Mouse (Mus musculus) midbrain, embryonic 11.5 days (tissue): ENCODE data around the gene BC017158. TPM values are rescaled to one million over a fixed set of nuclear protein-coding genes. Genes with fewer than 3 reads are reported as not detected.

Experiments
- ATAC-seq: fragments of 200-750 bp; cut with Nextera tagmentation; 2 replicates; pipeline ENCODE4 v1.8.0; 2017; ENCODE audit warnings: moderate TSS enrichment, moderate library complexity; ENCODE audit not compliant: low FRiP score
- DNase-seq: peaks from one replicate; pipeline ENCODE4 v3.0.0; 2015; ENCODE audit warnings: low spot score; ENCODE audit errors: missing footprints
- H3K27ac ChIP-seq: fragments of 300-500 bp; sonication (generic); 2 replicates; pipeline ENCODE4 v1.5.1; 2014; ENCODE audit warnings: low read depth, low read length
- H3K27me3 ChIP-seq: fragments of 300-500 bp; sonication (generic); 2 replicates; pipeline ENCODE4 v1.6.1; 2014; ENCODE audit warnings: mild to moderate bottlenecking, low read length, moderate library complexity, mixed read lengths; ENCODE audit not compliant: control insufficient read depth, insufficient read depth
- H3K36me3 ChIP-seq: fragments of 300-500 bp; sonication (generic); 2 replicates; pipeline ENCODE4 v1.6.1; 2014; ENCODE audit warnings: mild to moderate bottlenecking, low read length, moderate library complexity, mixed read lengths; ENCODE audit not compliant: control insufficient read depth, insufficient read depth
- H3K4me1 ChIP-seq: fragments of 300-500 bp; sonication (generic); 2 replicates; pipeline ENCODE4 v1.6.1; 2014; ENCODE audit warnings: low read length; ENCODE audit not compliant: control insufficient read depth, insufficient read depth
- H3K4me2 ChIP-seq: fragments of 300-500 bp; sonication (generic); 2 replicates; pipeline ENCODE4 v1.6.1; 2014; ENCODE audit warnings: mild to moderate bottlenecking, moderate library complexity
- H3K4me3 ChIP-seq: fragments of 300-500 bp; sonication (generic); 2 replicates; pipeline ENCODE4 v1.5.1; 2014; ENCODE audit warnings: low read depth, low read length
- H3K9ac ChIP-seq: fragments of 300-500 bp; sonication (generic); 2 replicates; pipeline ENCODE4 v1.6.1; 2014; ENCODE audit warnings: low read length
- H3K9me3 ChIP-seq: fragments of 300-500 bp; sonication (generic); 2 replicates; pipeline ENCODE4 v1.6.1; 2016; ENCODE audit warnings: low read length; ENCODE audit not compliant: control insufficient read depth
- WGBS: fragments of 180-500 bp; shearing (Covaris S2); extraction: QIAGEN DNeasy Blood & Tissue Kit; methylation state at CpG from one replicate; pipeline ENCODE4 v1.1.7; 2014; 5-methylcytosine and 5-hydroxymethylcytosine counted together
- polyA plus RNA-seq: library from polyadenylated mRNA; unstranded; fragments of >200 nt; fragmentation: Nextera tagmentation; extraction: Ambion mirVana; gene quantifications from 2 replicates; pipeline ENCODE4 v1.2.1, GENCODE M21; 2014

The BC017158 gene
- polyA plus RNA-seq, 1 experiment from 2014 or later: 19.1 TPM

- H3K27ac ChIP-seq: no peak overlapping the region
These were observed 742 bp upstream of the BC017158 start for GRCm38 (mm10) chr7:128298481-128299342.

DNA sequence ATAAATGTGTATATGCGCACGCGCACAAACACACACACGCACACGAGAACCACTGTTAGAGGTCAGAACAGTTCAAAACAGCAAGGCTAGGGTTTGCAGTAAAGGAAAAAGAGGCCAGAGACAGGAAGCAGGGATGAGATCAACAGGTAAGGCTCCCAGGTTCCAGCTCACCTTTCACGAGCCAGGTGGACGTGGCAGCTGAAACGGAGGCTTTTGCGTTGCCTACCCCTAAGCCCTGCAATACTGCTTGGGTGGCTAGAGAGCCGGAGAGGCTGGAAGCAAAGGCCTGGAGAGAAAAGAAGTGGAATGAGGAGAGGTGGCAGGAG lies 716 bp downstream of the BC017158 start:
- DNase-seq (peak; percentile 84), ATAC-seq (no peak)
- Histone ChIP-seq H3K36me3 (no peaks in the 10 kb centered on the region), H3K4me2 (peak overlapping the region; percentile 94), H3K9me3 (no peaks in the 10 kb centered on the region), H3K27ac (no peak overlapping the region), H3K4me1 (peaks cover 11% of the 10 kb centered on the region), H3K9ac (peak overlapping the region; percentile 92), H3K4me3 (peak overlapping the region; percentile 80), H3K27me3 (no peaks in the 10 kb centered on the region)
- WGBS: 40% methylated on average over 10 of the region's 10 CpGs

More at GRCm38 (mm10) chr7:128298481-128299342, 742 bp upstream of the BC017158 start:
- Histone ChIP-seq H3K9me3 (no peaks in the 10 kb centered on the region), H3K36me3 (no peaks in the 10 kb centered on the region), H3K4me3 (peak overlapping the region; percentile 80), H3K27me3 (no peaks in the 10 kb centered on the region), H3K9ac (peak overlapping the region; percentile 92), H3K4me2 (peak overlapping the region; percentile 94), H3K4me1 (peaks cover 11% of the 10 kb centered on the region)
- ATAC-seq (no peak), DNase-seq (peak; percentile 88)
- WGBS: 77% methylated on average over 8 of the region's 8 CpGs

DNA sequence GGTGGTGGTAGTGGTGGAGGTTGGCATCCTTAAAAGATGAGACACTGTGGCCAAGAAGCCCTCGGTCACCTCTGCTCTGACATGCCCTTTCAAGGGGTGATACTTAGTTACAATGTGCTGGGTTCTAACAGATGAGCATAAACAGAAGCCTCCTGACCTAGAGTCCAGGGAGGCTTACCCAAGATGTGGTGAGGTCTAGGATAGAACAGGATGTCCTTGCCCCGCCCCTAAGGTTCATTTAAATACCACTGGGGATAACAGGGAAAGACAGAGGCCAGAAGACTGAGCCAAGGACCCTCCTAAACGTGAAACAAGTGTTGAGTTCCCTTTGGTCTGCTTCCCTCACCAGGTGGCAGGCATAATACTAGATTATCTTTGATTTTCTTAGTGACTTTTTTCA lies 1.5 kb downstream of the BC017158 start:
- H3K9me3 ChIP-seq: no peaks in the 10 kb centered on the region
- 66% methylated on average over 3 of the region's 3 CpGs for WGBS
- no peak overlapping the region for H3K27ac ChIP-seq
- DNase-seq: no peak
- H3K4me2 ChIP-seq: no peak overlapping the region; the same call in 1 of the 2 replicates
- no peaks in the 10 kb centered on the region for H3K36me3 ChIP-seq
- H3K27me3 ChIP-seq: no peaks in the 10 kb centered on the region
- H3K9ac ChIP-seq: no peak overlapping the region
- no peak for ATAC-seq
- H3K4me1 ChIP-seq: peaks cover 11% of the 10 kb centered on the region
- H3K4me3 ChIP-seq: no peak overlapping the region

DNA sequence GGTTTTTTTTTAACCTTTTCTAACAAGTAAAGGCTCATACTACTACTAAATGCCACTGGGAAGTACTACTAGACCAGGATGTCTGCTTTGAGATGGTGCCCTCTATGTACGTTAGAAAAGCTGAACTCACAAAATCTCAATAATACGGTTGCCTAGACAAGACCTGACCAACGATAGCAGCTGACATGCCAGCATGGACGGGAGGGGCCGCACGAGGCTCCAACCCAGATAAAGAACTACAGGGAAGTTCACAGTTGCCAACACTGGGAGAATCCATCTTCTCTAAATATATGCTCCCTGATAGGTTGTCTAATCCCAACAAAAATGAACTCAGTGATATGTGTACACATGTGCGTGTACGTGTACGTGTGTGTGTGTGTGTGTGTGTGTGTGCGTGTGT lies 3.2 kb downstream of the BC017158 start:
- H3K27me3 ChIP-seq: 0 out of 2 replicates have a peak, but pooled peaks cover 2% of the 10 kb centered on the region
- WGBS: 94% methylated on average over 10 of the region's 10 CpGs

DNA sequence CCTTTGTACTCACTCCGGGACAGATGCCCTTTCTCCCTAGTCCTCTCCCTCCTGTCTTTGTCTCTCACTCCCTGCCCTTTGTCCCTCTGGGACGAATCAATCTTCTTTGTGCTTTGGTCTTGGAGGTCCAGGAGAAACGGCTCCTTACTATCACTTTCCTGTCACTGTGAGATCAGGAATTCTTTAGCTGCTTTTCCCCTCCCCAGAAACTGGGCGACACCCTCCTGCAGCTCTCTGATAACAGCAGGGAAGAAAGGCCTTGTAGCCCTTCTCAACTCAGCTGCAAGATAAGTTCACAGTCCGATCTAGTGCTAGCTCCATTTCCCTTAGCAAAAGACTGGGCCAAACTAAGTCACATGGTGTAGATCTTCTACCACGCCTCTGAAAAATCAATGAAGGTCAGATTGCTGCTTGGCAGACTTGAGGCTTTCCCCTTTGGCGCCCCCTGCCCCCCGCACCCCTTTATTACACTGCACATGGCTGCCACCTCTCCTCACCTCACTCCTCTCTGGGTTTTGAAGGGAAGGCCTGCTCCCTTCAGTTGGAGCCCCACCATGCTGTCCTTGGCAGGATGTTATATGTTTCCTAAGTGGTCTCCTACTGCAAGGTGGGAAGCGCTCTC lies 8.9 kb downstream of the BC017158 start:
- peaks cover 7% of the 10 kb centered on the region for H3K4me1 ChIP-seq
- H3K4me2 ChIP-seq: no peak overlapping the region; the same call in 1 of the 2 replicates
- WGBS: 19% methylated on average over 9 of the region's 9 CpGs
- peaks cover 7% of the 10 kb centered on the region for H3K27me3 ChIP-seq
- no peak overlapping the region for H3K4me3 ChIP-seq
- DNase-seq (peak; percentile 90), ATAC-seq (0 out of 2 replicates have a peak, but pooled peaks have one; percentile 30)
- no peaks in the 10 kb centered on the region for H3K36me3 ChIP-seq
- H3K9me3 ChIP-seq: no peaks in the 10 kb centered on the region
- H3K27ac ChIP-seq: no peak overlapping the region
- H3K9ac ChIP-seq: no peak overlapping the region

More for the DNA sequence above, 3.2 kb downstream of the BC017158 start:
- Histone ChIP-seq H3K4me3 (no peak overlapping the region), H3K9ac (no peak overlapping the region), H3K36me3 (no peaks in the 10 kb centered on the region), H3K4me2 (no peak overlapping the region), H3K9me3 (no peaks in the 10 kb centered on the region), H3K4me1 (peaks cover 11% of the 10 kb centered on the region), H3K27ac (no peak overlapping the region)
- no peak for ATAC-seq
- no peak for DNase-seq

DNA sequence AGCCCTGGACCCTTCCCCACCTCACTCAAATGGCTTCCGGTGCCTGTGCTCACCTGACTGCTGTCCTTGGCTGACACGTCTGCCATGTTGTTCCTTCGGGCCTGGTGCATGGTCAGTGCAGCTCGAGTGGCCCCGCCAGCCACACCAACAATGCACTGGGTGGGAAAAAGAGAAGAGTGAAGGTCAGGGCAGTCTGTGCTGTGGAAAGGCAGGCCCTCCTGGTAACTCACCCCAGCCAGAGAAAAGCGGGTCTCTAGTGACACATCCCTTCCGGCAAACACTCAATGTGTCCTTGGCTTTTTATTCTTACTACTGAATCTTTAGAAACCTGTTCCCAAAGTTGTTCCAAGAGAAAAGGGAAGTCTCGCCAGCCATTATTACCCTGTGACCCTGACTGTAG lies 12.9 kb downstream of the BC017158 start:
- Histone ChIP-seq H3K36me3 (no peaks in the 10 kb centered on the region), H3K9ac (no peak overlapping the region), H3K4me3 (no peak overlapping the region), H3K27me3 (peaks cover 11% of the 10 kb centered on the region), H3K4me1 (peaks cover 17% of the 10 kb centered on the region), H3K9me3 (no peaks in the 10 kb centered on the region), H3K27ac (no peak overlapping the region), H3K4me2 (no peak overlapping the region)
- ATAC-seq (no peak), DNase-seq (no peak)
- WGBS: 90% methylated on average over 8 of the region's 8 CpGs

DNA sequence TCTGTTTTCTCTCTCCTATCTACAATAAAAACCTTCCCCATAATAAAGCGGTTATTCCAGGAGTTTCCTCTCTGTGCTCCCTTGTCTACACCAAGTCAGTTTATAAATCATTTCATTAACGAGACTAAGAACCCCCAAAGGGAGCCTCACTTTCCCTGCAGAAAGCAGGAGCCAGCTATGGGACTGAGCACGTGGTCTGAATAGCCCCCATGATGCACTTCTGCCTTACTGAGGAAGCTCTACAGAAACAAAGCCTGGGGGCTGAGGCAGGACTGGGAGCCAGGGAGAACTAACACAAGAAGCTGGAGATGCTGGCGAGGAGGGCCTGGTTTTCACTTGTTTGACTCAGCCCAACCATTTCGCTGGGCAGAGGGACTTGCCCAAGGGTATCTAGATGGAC lies 13.9 kb downstream of the BC017158 start:
- no peak for DNase-seq
- H3K4me2 ChIP-seq: no peak overlapping the region
- peaks cover 16% of the 10 kb centered on the region for H3K4me1 ChIP-seq
- H3K27ac ChIP-seq: no peak overlapping the region
- no peak overlapping the region for H3K4me3 ChIP-seq
- WGBS: 56% methylated on average over 5 of the region's 5 CpGs
- H3K9ac ChIP-seq: no peak overlapping the region
- no peak for ATAC-seq
- no peaks in the 10 kb centered on the region for H3K9me3 ChIP-seq
- no peaks in the 10 kb centered on the region for H3K36me3 ChIP-seq
- H3K27me3 ChIP-seq: peaks cover 13% of the 10 kb centered on the region

- ATAC-seq (0 out of 2 replicates have a peak, but pooled peaks have one; percentile 46), DNase-seq (peak; percentile 89)
- Histone ChIP-seq H3K9me3 (no peaks in the 10 kb centered on the region), H3K4me2 (no peak overlapping the region), H3K9ac (0 out of 2 replicates have a peak overlapping the region, but pooled peaks have one; percentile 30), H3K4me3 (no peak overlapping the region), H3K27me3 (peaks cover 13% of the 10 kb centered on the region), H3K27ac (peak overlapping the region; percentile 54; the same call in 1 of the 2 replicates), H3K4me1 (peaks cover 10% of the 10 kb centered on the region), H3K36me3 (no peaks in the 10 kb centered on the region)
- WGBS: 5% methylated on average over 7 of the region's 7 CpGs
These were observed 15.3 kb downstream of the BC017158 start for GRCm38 (mm10) chr7:128282532-128283244.
